Mouse (Mus musculus): Measurements from ENCODE around the gene Aurkb. TPM values are rescaled to one million over a fixed set of nuclear protein-coding genes. Genes with fewer than 3 reads are reported as not detected.
"Not testable (repeated sequence)": the region's sequence is repeated elsewhere in the genome, so short reads cannot be mapped to it uniquely, and the experiment has no call there.

Gene Aurkb
- polyA plus RNA-seq, 1 experiment from 2014 or later, result 171 TPM

DNA sequence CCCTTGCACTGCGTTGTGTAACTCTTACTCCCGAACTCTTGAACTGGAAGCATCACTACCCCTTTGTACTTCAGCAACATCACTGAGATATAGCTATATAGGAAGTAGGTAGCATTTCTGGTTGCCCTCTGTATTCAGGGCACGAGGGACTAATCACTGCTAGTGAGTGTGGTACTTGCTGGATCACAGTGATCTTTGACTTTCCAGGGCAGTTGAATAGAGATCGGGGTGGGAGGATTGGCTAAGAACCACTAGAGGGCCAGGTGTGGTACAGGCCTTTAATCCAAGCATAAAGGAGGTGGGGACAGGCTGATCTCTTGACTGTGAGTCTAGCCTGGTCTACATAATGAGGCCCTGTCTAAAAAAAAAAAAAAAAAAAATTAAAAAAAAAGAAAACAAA, 47.4 kb downstream of the Aurkb start:
- H3K27me3 ChIP-seq (ENCODE audit: control insufficient read depth, insufficient read depth, low read length), result no peaks in the 10 kb centered on the region
- H3K9ac ChIP-seq (ENCODE audit: low read length), result no peak overlapping the region
- peaks cover 8% of the 10 kb centered on the region for H3K36me3 ChIP-seq (ENCODE audit: control insufficient read depth, insufficient read depth, low read length)
- H3K27ac ChIP-seq (replicated peaks; ENCODE audit: low read depth, low read length), result no peak overlapping the region
- peaks cover 30% of the 10 kb centered on the region for H3K4me1 ChIP-seq (ENCODE audit: control insufficient read depth, insufficient read depth, low read length)
- no peak overlapping the region for H3K4me2 ChIP-seq (ENCODE audit: low read depth, severe bottlenecking)
- no peak overlapping the region for H3K4me3 ChIP-seq (ENCODE audit: low read depth, low read length)
- ATAC-seq (ENCODE audit: insufficient number of reproducible peaks, low FRiP score, low TSS enrichment, low read depth) (no peak), DNase-seq (ENCODE audit: low spot score) (no peak)
- no peaks in the 10 kb centered on the region for H3K9me3 ChIP-seq (ENCODE audit: control insufficient read depth, low read length)
- WGBS, result 87% methylated on average over 4 of the region's 4 CpGs

DNA sequence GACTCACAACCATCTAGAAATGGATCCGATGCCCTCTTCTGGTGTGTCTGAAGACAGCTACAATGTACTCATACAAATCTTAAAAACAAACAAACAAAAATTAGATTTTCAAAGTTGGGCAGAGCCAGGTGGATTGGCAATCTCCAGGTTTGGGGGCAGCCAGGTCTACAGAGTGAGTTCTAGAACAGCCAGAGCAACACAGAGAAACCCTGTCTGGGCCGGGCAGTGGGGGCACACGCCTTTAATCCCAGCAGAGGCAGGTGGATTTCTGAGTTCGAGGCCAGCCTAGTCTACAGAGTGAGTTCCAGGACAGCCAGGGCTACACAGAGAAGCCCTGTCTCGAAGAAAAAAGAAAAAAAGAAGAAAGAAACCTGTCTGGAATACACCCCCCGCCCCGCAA, 48.4 kb downstream of the Aurkb start:
- not testable (repeated sequence) for H3K27me3 ChIP-seq (ENCODE audit: control insufficient read depth, insufficient read depth, low read length); H3K4me2 ChIP-seq (ENCODE audit: low read depth, severe bottlenecking); DNase-seq (ENCODE audit: low spot score); H3K4me3 ChIP-seq (ENCODE audit: low read depth, low read length); H3K9me3 ChIP-seq (ENCODE audit: control insufficient read depth, low read length); H3K27ac ChIP-seq (replicated peaks; ENCODE audit: low read depth, low read length); H3K9ac ChIP-seq (ENCODE audit: low read length); ATAC-seq (ENCODE audit: insufficient number of reproducible peaks, low FRiP score, low TSS enrichment, low read depth); H3K36me3 ChIP-seq (ENCODE audit: control insufficient read depth, insufficient read depth, low read length)
- H3K4me1 ChIP-seq (ENCODE audit: control insufficient read depth, insufficient read depth, low read length), result peaks cover 38% of the 10 kb centered on the region
- 87% methylated on average over 7 of the region's 7 CpGs for WGBS

DNA sequence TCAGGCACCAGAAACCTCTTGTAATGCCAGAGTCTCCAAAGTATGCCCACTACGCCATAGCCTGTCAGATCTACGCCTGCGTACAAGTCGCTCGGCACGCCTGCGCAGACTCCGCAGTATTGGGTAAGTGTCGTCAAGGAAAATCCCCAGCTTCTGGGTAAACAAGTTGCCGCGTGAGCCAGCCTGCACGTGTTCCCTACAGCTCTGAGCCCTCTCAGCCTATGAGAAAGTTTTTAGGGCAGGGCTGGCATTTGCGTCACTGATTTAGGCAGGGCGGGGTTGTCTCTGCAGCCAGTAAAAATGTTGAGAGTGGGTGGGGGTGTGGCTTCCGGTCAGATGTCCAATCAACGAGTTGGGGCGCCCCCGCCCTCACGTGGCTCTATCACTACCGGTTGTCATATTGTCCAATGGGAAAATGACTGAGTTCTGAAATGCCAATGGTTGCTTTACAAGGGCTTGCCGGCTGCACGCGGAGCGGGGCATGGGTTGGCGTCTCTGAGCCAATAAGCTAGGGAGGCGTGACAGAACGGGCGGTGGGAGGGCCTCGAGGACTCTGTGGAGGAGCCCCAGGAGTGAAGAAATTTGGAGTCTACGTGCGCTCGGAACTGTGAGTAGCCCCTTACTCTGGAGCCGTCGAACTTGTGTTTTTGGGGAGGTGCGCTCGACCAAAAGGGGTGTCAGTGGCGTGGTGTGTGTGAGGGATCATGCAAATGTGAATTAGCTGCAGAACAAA, 49.4 kb downstream of the Aurkb start, which contains the start of gene Per1:
Gene Per1, plus strand, starts transcription at position 521 of the 733 bp plus-strand sequence.
- Histone ChIP-seq H3K36me3 (ENCODE audit: control insufficient read depth, insufficient read depth, low read length) (peaks cover 5% of the 10 kb centered on the region), H3K27ac (replicated peaks; ENCODE audit: low read depth, low read length) (peak within 1 kb of the TSS; percentile 57), H3K4me1 (ENCODE audit: control insufficient read depth, insufficient read depth, low read length) (peaks cover 36% of the 10 kb centered on the region), H3K9me3 (ENCODE audit: control insufficient read depth, low read length) (no peaks in the 10 kb centered on the region), H3K27me3 (ENCODE audit: control insufficient read depth, insufficient read depth, low read length) (no peaks in the 10 kb centered on the region), H3K9ac (ENCODE audit: low read length) (peak within 1 kb of the TSS; percentile 49), H3K4me3 (ENCODE audit: low read depth, low read length) (peak within 1 kb of the TSS; percentile 45), H3K4me2 (ENCODE audit: low read depth, severe bottlenecking) (peak within 1 kb of the TSS; percentile 92)
- ATAC-seq (ENCODE audit: insufficient number of reproducible peaks, low FRiP score, low TSS enrichment, low read depth) (peak; percentile 94), DNase-seq (ENCODE audit: low spot score) (peak; percentile 98)
- under 1% methylated on average over 37 of the region's 37 CpGs for WGBS

DNA sequence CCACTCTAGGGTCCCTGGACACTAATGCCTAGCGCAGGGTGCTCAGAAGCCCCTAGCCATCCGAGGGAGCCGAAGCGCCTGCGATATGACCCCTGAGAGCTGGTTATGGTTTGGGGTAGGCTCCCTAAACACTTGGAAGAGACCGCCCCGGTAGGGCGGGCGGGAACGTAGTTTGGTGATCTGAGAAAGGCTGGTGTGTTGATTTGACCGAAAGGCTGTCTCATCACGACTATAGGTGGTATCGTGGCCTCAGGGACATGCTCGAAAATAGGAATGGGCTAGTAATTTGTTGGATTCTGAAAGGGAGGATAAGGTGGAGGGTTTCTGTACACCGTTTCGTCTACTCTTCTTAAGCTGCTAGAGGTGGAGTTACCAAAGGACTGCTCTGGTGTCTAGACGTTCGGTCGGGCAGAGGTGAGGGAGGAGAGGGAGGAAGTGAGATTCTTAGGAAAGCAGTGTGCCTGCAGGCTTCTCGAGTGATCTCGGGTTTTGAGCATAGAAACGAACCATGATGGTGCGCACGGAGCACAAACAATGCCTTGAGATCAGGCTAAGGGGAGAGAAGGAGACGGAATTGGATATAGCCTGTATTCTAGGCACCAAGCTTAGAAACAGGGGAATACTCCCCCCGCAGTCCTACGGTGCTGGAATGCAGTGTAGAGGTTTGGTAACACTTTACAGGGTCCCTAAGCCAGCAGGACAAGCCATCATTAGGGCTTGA, 50.2 kb downstream of the Aurkb start:
- no peaks in the 10 kb centered on the region for H3K9me3 ChIP-seq (ENCODE audit: control insufficient read depth, low read length)
- peaks cover 37% of the 10 kb centered on the region for H3K4me1 ChIP-seq (ENCODE audit: control insufficient read depth, insufficient read depth, low read length)
- H3K27me3 ChIP-seq (ENCODE audit: control insufficient read depth, insufficient read depth, low read length), result no peaks in the 10 kb centered on the region
- ATAC-seq (ENCODE audit: insufficient number of reproducible peaks, low FRiP score, low TSS enrichment, low read depth) (no peak), DNase-seq (ENCODE audit: low spot score) (peak; percentile 37)
- H3K9ac ChIP-seq (ENCODE audit: low read length), result peak overlapping the region; percentile 49
- H3K4me3 ChIP-seq (ENCODE audit: low read depth, low read length), result peak overlapping the region; percentile 45
- WGBS, result 1% methylated on average over 27 of the region's 27 CpGs
- H3K4me2 ChIP-seq (ENCODE audit: low read depth, severe bottlenecking), result peak overlapping the region; percentile 92
- H3K36me3 ChIP-seq (ENCODE audit: control insufficient read depth, insufficient read depth, low read length), result peaks cover 2% of the 10 kb centered on the region; the same call in 1 of the 2 replicates
- peak overlapping the region; percentile 57; the same call in 1 of the 2 replicates for H3K27ac ChIP-seq (replicated peaks; ENCODE audit: low read depth, low read length)

DNA sequence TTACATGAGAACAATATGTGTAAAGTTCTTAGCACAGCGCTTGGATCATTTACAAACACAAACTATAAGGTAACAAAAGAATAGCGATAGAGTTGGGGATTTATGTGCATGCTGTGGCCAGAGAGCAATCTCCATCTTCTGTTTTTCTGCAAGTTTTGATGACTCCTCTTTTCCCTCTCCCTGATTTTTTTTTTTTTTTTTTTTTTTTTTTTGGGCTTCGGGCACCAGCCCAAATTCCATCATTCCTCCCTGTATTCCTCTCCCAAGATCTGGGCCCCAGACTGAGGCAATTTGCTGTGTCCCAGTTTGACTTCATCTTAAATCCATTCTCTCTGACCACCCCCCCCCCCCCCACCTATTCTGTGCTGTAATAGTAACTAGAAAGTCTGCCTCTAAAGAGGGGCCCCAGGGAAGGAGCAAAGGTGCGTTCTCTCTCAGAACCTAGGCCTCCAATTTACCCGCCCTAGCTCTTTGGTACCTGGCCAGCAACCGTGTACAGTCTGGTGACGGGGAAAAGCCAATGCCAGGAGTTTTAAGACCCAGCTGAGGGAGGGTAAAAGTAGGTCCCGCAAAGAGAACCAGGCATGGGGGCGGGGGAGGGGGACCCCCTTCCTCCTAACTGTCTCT, 51.0 kb downstream of the Aurkb start:
- peak overlapping the region; percentile 92 for H3K4me2 ChIP-seq (ENCODE audit: low read depth, severe bottlenecking)
- no peak for DNase-seq (ENCODE audit: low spot score)
- peaks cover 37% of the 10 kb centered on the region for H3K4me1 ChIP-seq (ENCODE audit: control insufficient read depth, insufficient read depth, low read length)
- 11% methylated on average over 9 of the region's 9 CpGs for WGBS
- H3K9me3 ChIP-seq (ENCODE audit: control insufficient read depth, low read length), result no peaks in the 10 kb centered on the region
- no peak for ATAC-seq (ENCODE audit: insufficient number of reproducible peaks, low FRiP score, low TSS enrichment, low read depth)
- H3K9ac ChIP-seq (ENCODE audit: low read length), result no peak overlapping the region; the same call in 1 of the 2 replicates
- H3K36me3 ChIP-seq (ENCODE audit: control insufficient read depth, insufficient read depth, low read length), result no peaks in the 10 kb centered on the region; the same call in 1 of the 2 replicates
- H3K4me3 ChIP-seq (ENCODE audit: low read depth, low read length), result peak overlapping the region; percentile 45
- H3K27ac ChIP-seq (replicated peaks; ENCODE audit: low read depth, low read length), result no peak overlapping the region
- no peaks in the 10 kb centered on the region for H3K27me3 ChIP-seq (ENCODE audit: control insufficient read depth, insufficient read depth, low read length)

DNA sequence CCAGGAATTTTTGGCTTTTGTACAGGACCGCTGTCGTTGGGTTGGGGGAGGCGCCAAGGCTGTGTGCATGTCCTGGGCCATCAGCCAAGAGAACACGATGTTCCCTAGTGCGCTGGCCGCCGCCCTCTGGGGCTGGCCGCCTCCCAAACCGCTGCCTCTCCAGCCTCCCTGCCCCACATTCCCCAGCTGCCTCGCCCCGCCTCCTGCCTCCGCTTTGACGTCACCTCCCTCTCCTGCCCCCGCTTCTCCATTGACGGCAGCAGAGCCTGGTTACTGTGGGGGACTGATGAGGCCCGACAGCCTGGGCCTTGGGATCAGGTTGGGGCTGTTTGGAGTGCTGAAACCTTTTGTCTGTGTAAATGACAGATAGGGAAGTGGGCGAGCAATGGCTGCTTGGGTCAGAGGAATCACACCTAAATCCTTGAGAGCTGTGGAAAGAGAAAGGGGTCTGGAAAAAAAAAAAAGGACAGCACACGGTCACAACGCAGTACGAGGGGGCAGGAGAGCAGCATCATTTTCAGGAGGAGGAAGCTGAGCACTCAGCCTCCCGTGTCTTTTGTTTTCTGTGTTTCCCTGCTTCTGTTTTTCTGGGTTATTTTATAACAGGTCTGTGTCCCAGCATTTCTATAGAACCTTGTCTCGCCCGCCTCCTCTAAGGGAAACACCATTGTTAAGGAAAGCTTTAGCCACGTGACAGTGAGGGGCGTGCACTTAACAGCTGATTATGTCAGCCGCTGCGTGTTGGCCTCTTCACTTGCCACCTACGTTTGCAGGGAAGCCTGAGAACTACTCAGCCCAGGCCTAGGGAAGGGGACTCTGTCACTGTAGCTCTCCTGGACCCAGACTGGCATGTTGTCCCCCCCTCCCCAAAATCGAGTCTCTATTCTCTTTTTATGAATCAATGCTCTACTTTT, 51.8 kb downstream of the Aurkb start:
- Histone ChIP-seq H3K36me3 (ENCODE audit: control insufficient read depth, insufficient read depth, low read length) (peaks cover 4% of the 10 kb centered on the region; the same call in 1 of the 2 replicates), H3K4me2 (ENCODE audit: low read depth, severe bottlenecking) (peak overlapping the region; percentile 92), H3K27me3 (ENCODE audit: control insufficient read depth, insufficient read depth, low read length) (no peaks in the 10 kb centered on the region), H3K9me3 (ENCODE audit: control insufficient read depth, low read length) (no peaks in the 10 kb centered on the region), H3K9ac (ENCODE audit: low read length) (no peak overlapping the region; the same call in 1 of the 2 replicates), H3K27ac (replicated peaks; ENCODE audit: low read depth, low read length) (no peak overlapping the region), H3K4me1 (ENCODE audit: control insufficient read depth, insufficient read depth, low read length) (peaks cover 37% of the 10 kb centered on the region), H3K4me3 (ENCODE audit: low read depth, low read length) (peak overlapping the region; percentile 26)
- WGBS, result 5% methylated on average over 29 of the region's 29 CpGs
- ATAC-seq (ENCODE audit: insufficient number of reproducible peaks, low FRiP score, low TSS enrichment, low read depth) (no peak), DNase-seq (ENCODE audit: low spot score) (peak; percentile 88)

DNA sequence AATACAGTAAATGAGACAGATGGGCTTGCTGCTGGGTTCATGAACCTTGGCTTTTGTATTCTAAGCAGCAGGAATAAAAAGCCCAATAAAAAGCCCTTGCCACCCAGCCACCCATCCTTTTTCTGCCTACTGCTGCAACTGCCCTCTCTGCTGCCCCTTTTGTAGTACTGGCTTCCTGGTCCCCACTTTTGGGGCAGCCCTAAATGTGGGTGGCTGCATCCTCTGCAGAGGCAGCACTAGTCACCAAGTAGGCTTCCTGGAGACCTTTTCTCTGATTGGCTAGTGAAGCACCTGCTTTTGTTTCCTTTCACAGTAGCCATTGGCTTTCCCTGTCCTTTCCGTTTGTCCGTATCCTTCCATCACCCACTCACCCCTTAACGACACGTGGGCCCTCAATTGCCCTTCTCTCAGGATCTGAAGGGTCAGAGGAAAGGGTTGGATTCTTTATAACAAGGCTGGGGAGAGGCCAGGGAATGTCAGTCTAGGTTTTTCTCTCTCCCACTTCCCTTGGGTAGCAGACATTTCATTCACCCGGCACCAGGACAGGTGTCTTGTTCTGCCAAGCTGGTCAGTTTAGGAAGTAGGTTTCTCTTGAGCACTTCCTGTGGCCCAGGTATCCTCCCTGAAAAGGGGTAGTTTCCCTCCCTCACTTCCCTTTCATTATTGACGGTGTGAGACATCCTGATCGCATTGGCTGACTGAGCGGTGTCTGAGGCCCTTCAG, 52.8 kb downstream of the Aurkb start:
- H3K27ac ChIP-seq (replicated peaks; ENCODE audit: low read depth, low read length), result no peak overlapping the region
- no peak overlapping the region for H3K9ac ChIP-seq (ENCODE audit: low read length)
- ATAC-seq (ENCODE audit: insufficient number of reproducible peaks, low FRiP score, low TSS enrichment, low read depth) (no peak), DNase-seq (ENCODE audit: low spot score) (no peak)
- H3K9me3 ChIP-seq (ENCODE audit: control insufficient read depth, low read length), result no peaks in the 10 kb centered on the region
- 25% methylated on average over 8 of the region's 8 CpGs for WGBS
- H3K4me2 ChIP-seq (ENCODE audit: low read depth, severe bottlenecking), result peak overlapping the region; percentile 83
- H3K4me1 ChIP-seq (ENCODE audit: control insufficient read depth, insufficient read depth, low read length), result peaks cover 37% of the 10 kb centered on the region
- H3K27me3 ChIP-seq (ENCODE audit: control insufficient read depth, insufficient read depth, low read length), result no peaks in the 10 kb centered on the region
- peak overlapping the region; percentile 50 for H3K4me3 ChIP-seq (ENCODE audit: low read depth, low read length)
- peaks cover 5% of the 10 kb centered on the region; the same call in 1 of the 2 replicates for H3K36me3 ChIP-seq (ENCODE audit: control insufficient read depth, insufficient read depth, low read length)
